Mouse (Mus musculus): ENCODE data around the gene Gosr2. TPM values are rescaled to one million over a fixed set of nuclear protein-coding genes. Genes with fewer than 3 reads are reported as not detected.

Gosr2 gene
- polyA plus RNA-seq, 1 experiment, result 89.4 TPM

DNA sequence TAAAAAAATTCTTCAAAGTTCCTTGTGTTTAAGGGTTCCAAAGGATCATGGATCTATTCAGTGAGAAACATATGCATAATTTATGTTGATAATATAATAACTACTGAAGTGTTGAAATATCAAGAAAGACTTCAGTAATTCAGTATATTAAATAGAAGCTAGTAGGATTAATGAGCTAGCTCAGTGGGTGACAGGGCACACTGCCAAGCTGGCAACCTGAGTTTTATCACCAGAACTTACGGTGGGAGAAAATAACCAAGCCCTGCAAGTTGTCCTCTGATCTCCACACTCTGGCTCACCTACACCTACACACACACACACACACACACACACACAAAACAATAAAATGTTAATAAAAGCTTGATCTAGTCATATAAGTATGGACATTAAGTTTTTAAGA, 4.5 kb downstream of the Gosr2 start:
- no peak for DNase-seq (ENCODE audit: extremely low spot score in 1 of 2, low spot score in 1 of 2)

DNA sequence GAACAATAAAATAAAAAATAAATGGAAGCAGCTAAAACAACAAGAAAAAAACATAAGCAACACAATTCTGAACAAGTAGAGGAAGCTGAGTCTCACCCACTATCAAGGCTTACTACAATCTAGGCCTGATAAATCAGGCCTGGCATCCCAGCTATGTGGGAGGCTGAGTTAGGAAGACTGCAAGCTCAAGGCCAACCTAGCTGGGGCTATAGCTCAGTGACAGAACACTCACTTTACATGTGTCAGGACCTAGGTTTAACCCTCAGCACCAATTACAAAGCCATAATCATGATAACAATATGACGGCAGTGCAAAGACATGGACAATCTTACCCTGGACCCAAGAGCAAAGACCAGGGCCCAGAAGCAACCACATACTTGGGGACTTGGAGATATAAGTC, 6.7 kb downstream of the Gosr2 start:
- DNase-seq (ENCODE audit: extremely low spot score in 1 of 2, low spot score in 1 of 2), result no peak

DNA sequence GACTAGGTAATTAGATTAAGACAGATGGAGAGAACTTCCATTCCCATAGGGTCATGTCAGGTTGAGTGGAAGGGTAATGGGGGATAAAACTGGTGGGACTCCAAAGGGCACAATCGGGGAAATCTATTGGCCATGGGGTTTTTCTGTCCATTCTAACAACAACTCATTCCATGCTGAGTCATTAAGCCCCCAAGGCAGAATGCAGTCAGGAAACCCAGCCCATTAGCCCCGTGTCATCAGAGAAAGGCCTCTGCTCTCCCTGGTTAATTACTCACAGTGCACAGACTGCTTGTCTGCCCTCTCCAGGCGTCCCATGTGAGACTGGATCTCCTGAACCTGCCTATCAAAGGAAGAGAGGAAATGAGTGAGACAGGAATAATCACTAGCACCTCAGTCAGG, 8.7 kb downstream of the Gosr2 start:
- no peak for DNase-seq (ENCODE audit: extremely low spot score in 1 of 2, low spot score in 1 of 2)

DNA sequence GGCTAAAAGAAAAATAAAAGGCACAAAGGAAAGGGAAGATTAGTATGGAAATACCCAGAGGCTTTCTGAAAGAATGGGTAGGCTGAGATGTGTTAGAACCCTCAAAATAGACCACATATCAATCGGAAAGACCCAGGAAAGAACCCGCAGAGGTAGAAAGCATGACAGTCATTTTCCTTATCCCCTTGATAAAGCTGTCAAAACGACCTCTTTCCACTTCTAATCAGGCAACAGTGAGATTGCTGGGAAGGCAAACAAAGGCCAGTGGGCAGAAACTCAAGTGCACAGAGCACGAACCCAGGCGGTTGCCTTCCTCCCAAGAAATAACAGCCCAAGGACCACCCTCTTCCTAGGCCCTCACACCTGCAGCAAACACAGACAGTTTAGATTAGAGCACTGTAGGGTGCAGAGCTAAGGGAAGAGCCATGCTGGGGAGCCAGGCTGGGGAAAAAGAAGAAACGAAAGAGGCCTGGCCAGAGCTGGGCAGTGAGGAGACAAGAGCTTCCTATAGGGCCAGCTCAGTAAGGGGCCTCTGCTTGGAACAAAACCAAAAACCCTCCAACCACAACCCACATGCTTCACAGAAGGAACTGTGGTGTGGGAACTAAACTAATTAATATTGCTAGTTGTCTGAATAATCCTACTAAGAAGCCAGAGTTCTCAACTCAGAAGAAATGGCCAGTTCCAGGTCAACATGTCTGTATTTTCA, 9.3 kb downstream of the Gosr2 start:
- DNase-seq (ENCODE audit: extremely low spot score in 1 of 2, low spot score in 1 of 2), result no peak

DNA sequence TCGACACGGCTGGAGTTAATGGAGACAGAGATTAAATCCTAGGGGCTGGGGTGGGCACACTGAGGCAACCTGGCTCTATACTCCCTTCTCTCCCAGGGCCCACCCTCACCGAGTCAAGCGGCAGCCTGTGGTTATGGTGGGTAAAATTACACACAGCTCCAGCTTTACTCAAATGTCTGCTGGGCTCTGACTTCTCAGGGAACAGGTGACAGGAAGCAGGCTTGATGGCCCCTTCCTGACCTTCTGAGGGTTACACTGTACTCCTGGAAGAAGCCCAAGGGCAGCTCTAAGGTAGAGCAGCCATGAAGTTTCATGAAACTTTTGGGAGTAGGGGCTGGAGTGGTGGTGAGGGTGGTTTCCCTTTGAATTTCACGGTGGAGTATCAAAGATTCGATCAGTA, 11.0 kb downstream of the Gosr2 start:
- no peak for DNase-seq (ENCODE audit: extremely low spot score in 1 of 2, low spot score in 1 of 2)

DNA sequence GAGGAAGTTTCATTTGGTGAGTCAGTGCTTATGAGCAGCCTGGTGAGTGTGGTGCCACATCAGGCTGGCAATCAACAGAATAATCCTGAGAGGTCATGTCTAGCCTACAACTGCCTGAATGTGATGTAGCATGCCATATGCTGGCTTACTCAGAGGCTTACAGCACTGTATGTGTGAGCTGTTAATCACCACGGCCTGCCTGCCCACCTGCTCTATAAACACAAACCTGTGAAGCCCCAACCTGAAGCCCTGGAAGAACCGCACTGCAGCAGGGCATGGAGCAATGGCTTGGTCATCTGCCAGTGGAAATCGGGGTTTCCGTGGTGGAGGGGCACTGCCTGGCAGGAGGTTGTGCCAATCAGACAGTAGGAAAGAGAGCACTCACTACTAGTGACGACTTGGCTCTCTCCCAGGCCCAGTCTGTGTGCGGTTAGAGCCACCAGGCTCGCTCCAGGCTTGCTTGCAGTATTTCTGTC, 12.4 kb downstream of the Gosr2 start:
- DNase-seq (ENCODE audit: extremely low spot score in 1 of 2, low spot score in 1 of 2), result peak in 1 of 2 experiments; percentile 66

DNA sequence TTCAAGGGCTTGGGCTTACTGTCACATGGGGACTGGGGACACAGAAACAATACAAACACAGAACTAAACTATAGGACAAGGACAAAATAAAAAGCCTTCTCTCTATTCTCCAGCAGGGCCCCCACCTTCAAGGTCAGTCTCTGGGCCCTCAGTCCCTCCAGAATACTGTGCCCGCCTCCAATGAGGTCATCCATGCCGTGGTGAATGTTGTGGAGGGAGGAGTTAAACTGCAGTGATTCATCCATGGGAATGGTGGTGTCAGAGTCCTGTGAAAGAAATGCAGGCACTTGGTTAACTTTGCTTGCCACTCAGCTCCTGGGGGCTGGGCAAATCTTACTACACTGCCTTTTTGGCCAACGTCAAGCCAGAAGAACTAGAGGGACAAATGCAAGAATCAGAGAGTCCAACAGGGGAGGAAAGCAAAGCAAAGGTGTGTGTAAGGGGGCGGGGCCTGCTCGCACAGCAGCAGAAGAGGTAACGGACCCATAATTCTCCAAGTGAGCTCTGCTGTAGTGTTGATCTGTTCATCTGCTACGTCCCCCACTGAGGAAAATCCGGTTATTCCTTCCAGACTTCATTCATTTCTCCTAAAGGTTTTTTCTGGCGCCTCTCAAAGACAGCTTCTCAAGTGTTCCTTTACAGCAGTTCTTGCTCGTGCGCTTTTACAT, 13.9 kb downstream of the Gosr2 start:
- DNase-seq (ENCODE audit: extremely low spot score in 1 of 2, low spot score in 1 of 2), result no peak

DNA sequence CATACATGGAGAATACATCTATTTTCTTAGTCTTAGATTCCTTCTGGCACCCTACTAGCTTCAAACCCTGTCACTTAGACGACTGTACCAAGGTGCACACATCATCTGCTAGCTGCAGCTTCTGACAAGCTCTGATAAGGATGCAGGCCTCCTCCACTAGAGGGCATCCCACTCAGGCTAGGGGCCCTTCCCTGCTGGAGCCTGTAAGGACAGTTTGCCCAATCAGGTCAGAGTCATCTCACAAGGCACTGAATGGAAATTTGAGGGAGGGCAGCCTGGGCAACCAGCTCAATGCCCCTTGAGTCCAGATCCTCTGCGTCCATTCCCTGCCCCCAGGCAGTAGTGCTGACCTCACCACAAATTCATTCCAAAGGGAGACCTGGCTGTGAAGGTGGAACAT, 20.7 kb downstream of the Gosr2 start:
- DNase-seq (ENCODE audit: extremely low spot score in 1 of 2, low spot score in 1 of 2), result peak in 1 of 2 experiments; percentile 72

DNA sequence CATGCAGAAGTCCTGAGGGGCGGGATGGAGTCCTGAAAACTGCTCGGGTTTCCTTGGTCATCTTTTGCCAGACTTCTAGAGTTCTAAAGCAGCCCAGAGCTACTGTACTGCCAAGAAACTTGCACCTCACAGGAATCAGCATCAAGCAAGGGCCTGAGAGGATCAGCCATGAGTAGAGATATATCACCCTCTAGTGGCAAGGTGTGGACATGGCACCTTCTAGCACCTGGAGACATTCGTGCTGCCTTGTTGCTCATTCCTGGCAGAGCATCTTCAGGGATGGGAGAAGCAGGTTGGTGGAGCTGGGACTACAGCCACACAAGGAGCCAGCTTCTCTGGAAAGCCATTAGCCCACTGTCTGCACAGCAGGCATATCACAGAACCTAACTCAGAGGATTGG, 22.1 kb downstream of the Gosr2 start:
- DNase-seq (ENCODE audit: extremely low spot score in 1 of 2, low spot score in 1 of 2), result peak; percentile 67 to 95

DNA sequence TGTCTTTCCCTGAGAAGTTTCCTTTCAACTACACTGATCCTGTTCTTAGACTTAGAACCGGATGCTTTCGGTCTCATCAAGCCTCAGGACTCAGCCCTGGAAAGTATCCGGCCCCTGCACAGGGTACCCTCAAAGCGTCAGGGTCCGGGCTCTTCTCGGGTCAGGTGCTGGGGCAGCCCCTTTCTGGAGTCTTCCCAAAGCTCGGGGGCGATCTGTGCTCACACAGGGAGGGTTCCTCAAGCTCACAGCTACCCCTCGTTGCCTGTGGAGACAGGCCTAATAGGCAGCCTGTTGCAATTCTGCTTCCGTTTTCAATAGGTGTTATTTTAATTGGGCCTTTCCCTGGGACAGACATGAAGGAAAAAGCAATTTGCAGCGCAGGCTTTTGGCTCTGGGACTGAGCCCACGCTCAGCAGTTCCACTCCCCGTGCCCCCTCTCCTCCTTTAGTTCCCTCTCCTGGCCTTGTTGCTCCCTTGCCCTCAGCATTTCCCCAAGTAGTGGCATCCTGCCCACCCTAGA, 30.7 kb downstream of the Gosr2 start:
- no peak for DNase-seq (ENCODE audit: extremely low spot score in 1 of 2, low spot score in 1 of 2)

DNA sequence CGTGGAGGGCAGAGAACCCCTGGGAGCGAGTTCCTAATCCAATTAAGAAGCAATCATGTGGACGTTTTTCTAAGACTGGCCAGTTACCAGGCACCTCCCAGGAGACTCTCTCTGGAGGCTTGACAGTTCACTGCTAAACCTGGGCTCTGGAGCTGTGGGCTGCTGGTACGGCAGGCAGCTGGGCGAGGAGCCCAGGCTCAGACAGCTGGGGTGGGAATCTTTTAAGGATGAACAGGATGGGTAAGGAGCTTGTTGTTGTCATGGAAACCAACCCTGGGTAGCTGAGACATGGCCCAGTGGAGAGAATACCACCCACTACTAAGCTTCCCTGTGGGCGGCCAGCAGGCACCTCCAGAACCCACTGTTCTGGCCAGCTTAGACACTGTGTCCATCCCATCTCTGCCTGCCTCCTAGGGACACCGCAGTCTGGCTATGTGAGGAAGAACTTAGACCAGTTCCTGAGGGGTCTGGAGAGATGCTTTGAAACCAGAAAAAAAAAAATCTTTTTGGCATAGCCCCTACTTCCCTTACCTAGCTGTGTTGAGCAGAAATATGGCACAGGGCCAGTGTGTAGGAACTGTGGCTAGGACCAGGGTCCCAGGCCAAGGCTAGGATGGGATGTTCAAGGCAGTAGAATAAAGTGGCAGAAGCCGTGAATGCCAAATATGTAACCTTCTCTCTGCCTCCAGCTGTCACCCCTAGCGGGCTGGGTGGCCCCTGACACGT, 31.4 kb downstream of the Gosr2 start:
- peak; percentile 92 to 94 for DNase-seq (ENCODE audit: extremely low spot score in 1 of 2, low spot score in 1 of 2)

DNA sequence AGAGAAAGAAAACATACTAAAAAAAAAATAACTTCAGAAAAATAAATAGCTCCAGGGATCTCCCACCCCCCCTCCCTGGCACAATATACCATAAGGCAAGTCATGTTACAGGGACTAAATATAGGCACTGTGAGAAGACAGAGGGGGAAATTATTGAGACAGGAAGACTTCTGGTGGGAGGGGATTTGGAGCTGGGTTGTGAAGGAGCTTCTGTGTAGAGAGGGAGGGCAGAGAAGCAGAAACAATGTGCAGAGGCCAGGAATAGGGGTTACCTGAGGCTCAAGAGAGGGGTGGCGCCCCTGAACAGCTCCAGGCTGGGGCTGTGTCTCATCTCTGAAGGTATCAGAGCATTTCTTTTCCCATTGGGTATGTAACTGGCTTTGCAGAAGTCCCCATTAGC, 32.0 kb downstream of the Gosr2 start:
- DNase-seq (ENCODE audit: extremely low spot score in 1 of 2, low spot score in 1 of 2), result no peak

DNA sequence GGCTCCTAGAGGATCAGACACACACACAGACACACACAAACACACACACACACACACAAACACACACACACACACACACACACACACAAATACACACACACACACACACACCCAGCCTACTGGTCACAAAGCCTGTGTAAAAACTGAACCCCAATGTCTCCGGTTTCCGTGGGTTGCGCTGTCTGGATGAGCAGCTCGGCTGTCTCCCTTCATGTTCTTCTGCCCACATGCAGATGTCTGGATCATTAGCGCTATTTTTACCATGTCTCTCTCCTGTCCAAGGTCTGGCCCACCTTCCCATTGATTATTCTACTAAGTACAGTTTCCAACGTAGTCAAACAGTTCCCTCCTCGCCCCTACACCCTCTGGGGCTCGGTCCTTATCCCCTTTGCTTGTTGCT, 34.6 kb downstream of the Gosr2 start:
- DNase-seq (ENCODE audit: extremely low spot score in 1 of 2, low spot score in 1 of 2), result no peak

DNA sequence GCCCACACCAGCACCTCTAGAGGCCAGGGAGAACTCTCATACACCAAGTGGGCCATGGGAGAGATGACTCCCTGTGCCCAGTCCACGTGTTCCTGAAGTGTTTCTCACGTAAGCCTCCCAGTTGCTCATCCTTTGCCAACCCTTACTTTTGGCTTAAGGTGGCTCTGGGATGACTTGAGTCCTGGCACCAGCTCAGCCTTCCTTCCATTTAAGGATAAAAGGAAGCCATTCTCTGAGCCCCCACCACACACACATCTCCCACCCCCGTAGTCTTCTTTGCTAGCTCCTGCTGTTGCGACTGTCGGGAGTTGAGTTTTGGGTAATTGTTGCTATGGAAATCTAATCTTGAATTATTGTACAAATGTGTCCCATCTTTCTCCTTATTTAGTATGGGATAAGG, 35.2 kb downstream of the Gosr2 start:
- DNase-seq (ENCODE audit: extremely low spot score in 1 of 2, low spot score in 1 of 2), result peak; percentile 87 to 91

DNA sequence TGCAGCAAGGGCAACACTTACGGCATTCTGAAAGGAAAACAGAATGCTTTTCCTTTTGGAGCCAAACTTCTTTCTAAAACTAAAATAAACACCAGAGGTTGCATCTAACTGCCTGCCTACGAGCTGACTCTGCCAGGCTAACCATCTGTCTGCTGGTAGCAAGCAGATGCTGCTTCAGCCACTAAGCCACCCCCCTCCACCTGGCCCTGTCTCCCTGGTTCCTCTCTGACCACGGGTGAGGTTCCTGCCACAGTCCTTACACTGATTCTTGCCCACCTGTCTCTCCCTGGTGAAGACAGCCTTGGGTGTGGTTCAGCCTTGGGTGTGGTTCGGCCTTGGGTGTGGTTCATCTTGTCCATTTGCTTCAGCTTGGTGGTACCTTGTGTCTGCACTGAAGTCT, 35.8 kb downstream of the Gosr2 start:
- DNase-seq (ENCODE audit: extremely low spot score in 1 of 2, low spot score in 1 of 2), result peak in 1 of 2 experiments; percentile 76

DNA sequence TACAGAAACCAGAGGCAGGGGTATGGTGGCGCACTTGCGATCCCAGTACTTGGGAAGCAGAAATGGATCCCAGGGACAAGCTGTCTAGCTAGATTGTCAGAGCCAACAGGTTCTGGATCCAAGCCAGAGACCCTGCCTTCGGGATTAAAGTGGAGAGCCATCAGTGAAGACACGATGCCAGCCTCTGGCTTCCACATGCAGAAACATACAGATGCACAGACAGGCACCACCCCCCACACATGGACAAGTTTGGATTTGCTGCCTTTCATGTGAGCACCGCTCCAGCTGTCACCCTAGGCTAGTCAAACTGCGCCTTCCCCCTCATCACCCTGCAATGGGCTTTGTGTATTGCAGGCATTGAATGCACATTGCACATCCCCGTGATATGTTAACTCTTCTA, 39.5 kb downstream of the Gosr2 start:
- DNase-seq (ENCODE audit: extremely low spot score in 1 of 2, low spot score in 1 of 2), result no peak

DNA sequence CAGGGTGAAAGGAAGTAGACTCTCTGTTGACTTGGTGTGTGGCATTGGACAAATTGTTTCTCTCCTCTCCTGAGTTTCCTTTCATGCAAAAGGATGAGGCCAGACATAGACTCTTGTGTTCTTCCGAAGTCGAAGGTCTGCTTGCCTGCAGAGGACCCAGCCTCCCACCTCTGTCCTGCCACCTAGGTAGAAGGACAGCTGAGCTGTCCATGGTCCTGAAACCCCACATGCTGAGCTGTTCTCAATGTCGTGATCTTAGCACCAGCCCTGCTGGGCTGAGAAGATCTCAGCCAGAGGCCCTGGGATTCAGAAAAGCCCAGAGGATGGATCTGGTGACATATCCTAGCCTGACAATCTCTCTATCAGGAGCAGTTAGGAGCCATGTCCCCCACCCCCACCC, 41.2 kb downstream of the Gosr2 start:
- no peak for DNase-seq (ENCODE audit: extremely low spot score in 1 of 2, low spot score in 1 of 2)

DNA sequence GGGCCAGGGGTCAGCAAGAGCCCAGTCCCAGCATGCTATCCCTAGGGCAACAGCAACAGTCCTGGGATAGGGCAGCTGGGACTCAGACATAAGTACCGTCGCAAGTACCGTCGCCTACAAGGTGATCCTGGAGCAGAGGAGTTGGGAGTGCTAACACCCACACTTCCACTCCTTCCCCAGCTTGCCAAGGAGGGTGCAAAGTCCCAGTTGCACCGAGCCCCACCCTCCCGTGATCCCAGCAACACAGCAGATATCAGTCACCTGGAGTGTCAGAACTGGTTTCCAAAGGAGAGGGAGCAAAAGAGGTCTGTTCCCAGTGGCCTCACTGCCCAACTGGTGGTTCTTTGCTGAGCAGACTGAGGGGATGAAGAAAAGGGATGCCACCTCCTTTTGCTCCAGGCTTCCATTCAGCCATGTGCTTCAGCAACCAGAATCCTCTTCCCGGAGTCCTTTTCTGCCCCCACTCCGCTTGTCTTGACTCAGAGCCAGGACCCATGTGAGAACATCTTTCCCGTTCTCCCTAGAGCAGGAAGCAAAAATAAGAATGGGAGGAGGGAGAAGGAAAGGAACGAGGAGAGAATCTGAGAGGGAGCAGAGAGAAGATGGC, 44.2 kb downstream of the Gosr2 start:
- peak in 1 of 2 experiments; percentile 85 for DNase-seq (ENCODE audit: extremely low spot score in 1 of 2, low spot score in 1 of 2)

DNA sequence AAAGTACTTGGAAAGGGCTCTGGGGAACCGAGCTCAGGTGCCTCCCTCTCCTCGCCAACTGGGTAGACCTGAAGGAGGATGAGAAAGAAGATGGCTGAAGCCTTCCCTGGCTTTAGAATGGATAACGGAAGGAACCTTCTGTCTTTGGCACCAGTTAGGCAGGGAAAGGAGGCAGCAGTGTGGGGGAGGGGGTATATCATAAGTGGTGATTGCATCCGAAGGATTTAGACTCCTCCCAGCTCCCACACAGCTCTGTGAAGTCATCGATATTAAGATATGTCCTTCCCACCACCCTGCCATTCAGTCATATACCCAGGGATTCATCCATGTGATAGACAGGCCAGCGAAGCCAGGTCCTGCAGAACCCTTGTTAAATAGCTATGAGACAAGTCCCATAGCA, 46.3 kb downstream of the Gosr2 start:
- peak in 1 of 2 experiments; percentile 83 for DNase-seq (ENCODE audit: extremely low spot score in 1 of 2, low spot score in 1 of 2)

DNA sequence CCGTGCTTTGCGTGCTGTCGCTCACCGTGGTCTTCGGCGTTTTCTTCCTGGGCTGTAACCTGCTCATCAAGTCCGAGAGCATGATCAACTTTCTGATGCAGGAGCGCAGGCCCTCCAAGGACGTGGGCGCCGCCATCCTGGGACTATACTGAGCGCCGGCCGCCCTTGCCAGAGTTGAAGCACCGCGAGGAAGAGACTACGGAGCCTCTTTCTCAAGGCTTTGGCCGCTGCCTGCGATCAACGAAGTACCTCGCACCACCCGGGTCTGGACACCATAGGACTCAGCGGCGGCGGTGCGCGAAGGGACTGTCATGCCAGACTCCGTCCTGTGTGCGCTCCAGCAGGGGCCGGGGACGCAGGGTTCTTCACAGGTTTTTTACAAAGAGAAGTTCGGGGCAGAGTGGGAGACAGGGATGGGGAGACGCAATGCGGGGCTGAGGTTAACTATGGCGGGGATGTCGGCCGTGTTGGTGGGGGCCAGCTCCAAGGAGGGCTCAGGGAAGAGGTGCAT, 47.7 kb downstream of the Gosr2 start:
- DNase-seq (ENCODE audit: extremely low spot score in 1 of 2, low spot score in 1 of 2), result no peak
